Mouse (Mus musculus) kidney, postnatal 36 days (tissue): ENCODE measurements at regions not wholly inside any gene's neighbourhood (a gene's known extent, or its start where the extent isn't known, plus 50 kb on each side); places are given as distances from the start of the nearest gene placed in this dataset.

Experiments used
- DNase-seq, 2 experiments: peaks; one replicate each; pipeline ENCODE4 v3.0.0; 2021 to 2022; ENCODE audit warnings: mixed read lengths in 2 of 2

DNA sequence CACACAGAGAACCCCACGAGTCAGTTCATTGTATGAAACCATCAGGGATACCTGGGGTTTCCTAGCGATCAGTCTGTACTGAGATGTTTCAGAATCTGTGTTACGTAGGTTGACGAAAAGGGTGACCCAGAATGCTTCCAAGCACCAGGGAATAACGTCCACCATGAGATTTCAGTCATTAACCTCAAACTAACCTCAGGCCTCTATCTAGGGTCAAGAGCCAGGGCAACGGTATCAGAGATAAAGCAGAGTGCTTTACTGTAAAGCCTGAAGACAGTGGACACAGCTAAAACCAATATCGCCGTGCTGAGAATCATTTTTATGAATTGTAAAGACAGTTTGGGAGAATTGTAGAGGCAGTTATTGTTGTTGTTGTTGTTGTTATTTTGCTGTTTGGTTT is 52.9 kb upstream of the Errfi1 start:
- no peak for DNase-seq

DNA sequence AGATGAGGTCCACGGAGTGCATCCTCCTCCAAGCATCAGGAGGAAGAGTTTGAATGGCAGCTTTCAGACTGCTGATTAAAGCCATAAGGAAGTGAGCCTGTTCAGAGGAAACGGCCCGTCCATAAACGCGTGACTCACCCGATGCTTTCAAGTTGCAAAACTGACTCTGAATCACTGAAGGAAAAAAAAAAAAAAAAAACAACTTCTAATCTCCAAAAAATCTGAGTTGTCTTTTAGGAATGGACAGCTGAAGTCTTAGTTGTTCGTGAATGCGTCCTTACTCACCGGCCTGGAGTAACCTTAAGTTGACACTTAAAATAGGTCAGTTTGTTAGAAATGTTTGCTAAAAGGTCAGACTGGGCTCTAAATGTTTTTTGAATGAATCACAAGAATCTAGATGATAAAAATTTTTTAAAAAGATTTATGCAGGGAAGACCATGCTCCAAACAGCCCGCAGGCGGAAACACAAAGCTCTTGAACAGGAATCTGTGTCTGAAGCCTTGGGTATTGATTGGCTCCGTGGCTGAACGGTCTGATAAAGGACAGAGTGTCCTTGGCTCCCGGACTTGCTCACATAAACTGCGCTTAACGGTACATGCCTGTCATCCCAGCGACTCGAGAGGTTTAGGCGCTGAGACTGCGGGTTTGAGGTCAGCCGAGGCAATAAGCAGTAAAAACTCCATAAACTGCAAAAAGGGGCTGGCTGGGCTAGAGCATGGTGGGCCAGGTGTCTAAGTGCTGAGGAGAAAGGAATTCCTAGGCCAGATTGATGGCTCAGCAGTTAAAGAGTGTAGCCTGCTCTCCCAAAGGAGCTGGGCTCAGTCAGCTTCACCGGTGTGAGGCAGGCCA is 53.9 kb upstream of the Errfi1 start:
- peak; percentile 51 to 73 for DNase-seq

- DNase-seq, result peak; percentile 76 to 83
Observed at GRCm38 (mm10) chr4:150798783-150799530, 54.8 kb upstream of the Errfi1 start.

- no peak for DNase-seq
Observed at GRCm38 (mm10) chr4:150798281-150798680, 55.4 kb upstream of the Errfi1 start.

GRCm38 (mm10) chr4:150797057-150797456 is 56.7 kb upstream of the Errfi1 start:
- peak; percentile 68 to 74 for DNase-seq

DNA sequence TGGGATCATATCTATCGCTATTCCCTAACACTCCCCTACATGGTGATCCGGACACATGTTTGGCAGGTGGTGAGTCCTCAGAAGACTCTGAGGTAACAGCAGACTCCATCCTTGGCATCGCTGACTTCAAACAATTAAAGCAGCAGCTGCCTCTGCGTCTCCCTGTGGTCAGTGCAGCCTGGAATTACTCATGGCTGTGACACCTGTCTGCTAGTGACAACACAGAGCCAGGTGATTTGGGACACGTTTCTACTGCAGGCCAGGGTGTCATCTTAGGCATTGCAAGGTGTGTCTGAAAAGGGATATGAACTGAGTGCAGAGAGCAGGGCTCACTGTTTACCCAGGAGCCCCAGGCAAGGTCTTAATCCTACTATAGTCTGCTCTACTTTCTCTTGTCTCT is 58.8 kb upstream of the Errfi1 start:
- DNase-seq, result no peak

- DNase-seq, result no peak
Observed at GRCm38 (mm10) chr4:150794257-150794794, 59.4 kb upstream of the Errfi1 start.

- no peak for DNase-seq
Observed at GRCm38 (mm10) chr4:150793146-150793545, 60.6 kb upstream of the Errfi1 start.

DNA sequence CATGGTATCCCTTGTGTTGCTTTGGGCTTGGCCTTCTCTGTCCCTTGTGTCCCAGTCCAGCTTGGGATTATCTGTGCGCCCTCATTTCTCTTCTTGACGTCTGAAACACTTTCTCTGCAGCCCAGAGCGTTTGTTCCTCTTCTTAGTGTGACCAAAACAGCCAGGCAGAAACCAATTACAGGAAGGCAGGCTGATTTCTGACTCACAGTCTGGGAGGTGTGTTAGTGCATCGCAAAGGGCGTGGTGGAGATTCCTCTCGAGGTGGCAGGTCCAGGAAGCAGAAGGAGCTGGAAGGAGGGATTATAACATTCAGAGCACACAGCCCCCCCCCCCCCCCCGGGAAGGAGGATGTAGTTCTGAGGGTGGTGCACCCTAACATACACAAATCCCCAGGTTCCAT is 64.6 kb upstream of the Errfi1 start:
- no peak for DNase-seq

DNA sequence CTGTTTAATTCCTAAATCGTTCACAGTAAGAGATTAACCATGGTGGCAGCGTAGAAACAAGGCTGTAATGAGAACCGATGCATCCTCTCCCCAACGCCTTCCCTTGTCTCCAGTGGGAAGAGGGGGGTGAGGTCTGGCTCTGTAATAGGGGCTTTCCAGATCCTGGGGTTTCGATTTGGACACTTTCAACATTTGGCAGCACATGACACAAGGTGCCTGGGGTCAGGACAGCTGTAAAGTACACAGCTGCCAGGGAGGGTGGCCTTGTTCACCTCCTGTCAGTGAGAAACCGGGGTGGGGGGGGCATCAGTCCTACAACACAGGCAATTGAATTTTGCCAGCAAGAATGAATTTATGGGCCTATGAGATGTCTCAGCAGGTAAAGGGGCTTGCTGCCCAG is 66.6 kb upstream of the Errfi1 start:
- DNase-seq, result no peak

DNA sequence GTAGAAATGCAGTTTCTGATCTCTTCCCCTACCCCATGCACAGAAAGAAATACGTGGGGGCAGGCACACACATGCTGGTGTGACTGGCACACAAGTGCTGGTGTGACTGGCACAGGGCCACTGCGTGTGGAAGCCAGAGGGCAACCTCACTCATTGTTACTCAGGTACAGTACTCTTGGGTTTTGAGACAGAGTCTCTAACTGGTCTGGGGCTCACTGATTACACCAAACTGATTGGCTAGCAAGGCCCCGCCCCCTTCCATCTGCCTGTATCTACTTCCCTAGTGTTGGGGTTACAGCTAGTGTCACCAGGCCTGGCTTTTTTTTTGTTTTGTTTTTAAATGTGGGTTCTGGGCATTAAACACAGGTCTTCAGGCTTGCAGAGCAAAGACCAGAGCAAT is 67.1 kb upstream of the Errfi1 start:
- no peak for DNase-seq

- DNase-seq, result peak; percentile 66 to 76
Observed at GRCm38 (mm10) chr4:150784491-150785451, 68.9 kb upstream of the Errfi1 start.

DNA sequence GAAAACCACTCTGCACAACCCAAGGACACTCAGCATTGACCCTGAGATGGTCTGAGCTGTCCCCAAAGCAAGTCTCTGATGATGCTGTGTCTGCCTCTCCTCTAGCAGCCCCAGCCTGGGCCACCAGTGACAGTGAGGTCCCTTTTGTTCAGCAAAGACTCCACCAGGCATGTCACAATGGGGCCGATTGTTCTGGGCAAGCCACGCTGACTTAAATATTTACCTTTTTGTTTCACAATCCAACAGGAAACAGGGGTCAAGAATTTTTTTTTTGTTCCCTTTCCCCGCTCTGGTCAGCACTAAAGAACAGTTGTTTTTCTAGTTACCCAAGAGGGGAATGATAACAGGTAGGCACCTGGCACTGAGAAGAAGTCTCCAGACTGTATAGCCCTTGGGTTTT is 72.4 kb upstream of the Errfi1 start:
- DNase-seq, result no peak

DNA sequence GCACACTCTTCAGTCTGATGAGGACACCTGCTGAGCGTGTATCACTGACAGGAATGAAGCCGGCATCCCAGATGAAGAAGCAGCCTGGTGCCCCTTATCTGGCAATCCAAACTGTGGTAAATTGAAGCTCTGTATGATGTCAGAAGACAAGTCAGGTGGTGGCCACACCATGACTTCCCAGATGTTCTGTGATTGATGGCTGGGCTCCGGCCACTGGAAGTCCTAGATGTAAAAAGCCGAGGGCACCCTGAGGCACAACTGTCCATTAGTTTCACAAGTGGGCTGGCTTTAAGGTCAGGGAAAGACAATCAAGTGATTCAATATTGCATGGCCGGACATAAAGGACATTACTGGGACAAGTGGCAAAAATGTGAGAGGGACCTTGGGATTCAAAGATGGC is 74.4 kb upstream of the Errfi1 start:
- no peak for DNase-seq

DNA sequence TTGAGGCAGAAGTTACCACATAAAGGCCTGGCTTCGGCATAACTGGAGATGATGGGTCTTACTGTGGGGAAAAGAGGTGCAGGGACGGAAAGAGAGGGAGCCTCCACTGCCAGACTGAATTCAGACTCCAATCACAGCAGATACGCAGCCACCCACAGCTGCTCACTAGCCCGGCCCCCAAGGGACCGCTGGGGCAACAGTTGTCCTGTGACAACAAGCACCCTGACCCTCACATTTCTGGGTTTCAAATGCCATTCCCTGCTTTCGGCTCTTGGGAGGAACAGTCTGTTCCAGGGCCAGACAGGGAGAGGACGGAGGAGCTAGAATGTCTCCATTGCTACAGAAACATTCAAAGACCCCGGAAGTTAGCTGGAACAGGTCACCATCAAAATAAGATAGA is 75.0 kb upstream of the Errfi1 start:
- DNase-seq, result peak; percentile 59 to 72

- peak; percentile 63 to 71 for DNase-seq
Observed at GRCm38 (mm10) chr4:150775695-150776521, 77.8 kb upstream of the Errfi1 start.

GRCm38 (mm10) chr4:150775281-150775680 is 78.4 kb upstream of the Errfi1 start:
- no peak for DNase-seq

DNA sequence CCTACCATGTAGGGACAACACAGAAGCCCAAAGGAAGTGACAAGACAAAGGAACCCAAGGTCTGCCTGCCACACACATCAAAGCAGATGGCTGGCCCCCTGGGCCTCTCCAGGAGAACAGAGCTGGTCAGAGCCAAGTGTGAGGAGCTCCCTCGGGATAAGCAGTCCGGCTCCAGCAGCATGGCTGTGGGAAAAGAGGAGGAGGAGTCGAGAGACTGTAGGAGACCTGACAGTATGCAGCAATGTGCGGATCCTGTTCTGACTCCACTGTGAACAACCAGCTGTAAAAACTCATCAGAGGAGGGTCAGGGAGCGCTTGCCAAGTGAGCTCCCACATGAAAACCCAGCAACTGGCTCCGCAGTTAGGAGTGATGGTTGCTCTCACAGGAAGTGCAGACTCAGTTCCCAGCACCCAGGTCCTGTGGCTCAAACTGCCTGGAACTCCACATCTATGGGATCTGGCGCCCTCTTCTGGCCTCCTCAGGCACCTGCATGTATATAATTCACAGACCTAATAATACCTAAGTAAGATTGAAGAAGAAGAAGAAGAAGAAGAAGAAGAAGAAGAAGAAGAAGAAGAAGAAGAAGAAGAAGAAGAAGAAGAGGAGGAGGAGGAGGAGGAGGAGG is 79.3 kb upstream of the Errfi1 start:
- DNase-seq, result no peak

- DNase-seq, result peak; percentile 57 to 72
Observed at GRCm38 (mm10) chr4:150771922-150772651, 81.6 kb upstream of the Errfi1 start.

- DNase-seq, result no peak
Observed at GRCm38 (mm10) chr4:150771469-150771868, 82.2 kb upstream of the Errfi1 start.

GRCm38 (mm10) chr4:150769043-150769442 is 84.7 kb upstream of the Errfi1 start:
- DNase-seq, result no peak
